Mouse (Mus musculus) urinary bladder, postnatal 10 days (tissue): Measurements from ENCODE around the gene Lamb3.

ENCODE experiments used
- DNase-seq: peaks from one replicate; pipeline ENCODE4 v3.0.0; 2022; ENCODE audit warnings: low spot score

Lamb3 gene

GRCm38 (mm10) chr1:193201383-193201778, 6.1 kb upstream of the Lamb3 start, which contains the start of gene Traf3ip3:
Gene Traf3ip3 (minus strand): TSS chr1:193201703.
- no peak for DNase-seq

- DNase-seq: no peak
Observed at GRCm38 (mm10) chr1:193203821-193204220, 3.7 kb upstream of the Lamb3 start.

GRCm38 (mm10) chr1:193205431-193205830, 2.1 kb upstream of the Lamb3 start:
- no peak for DNase-seq

- DNase-seq: no peak
Observed at GRCm38 (mm10) chr1:193208178-193208577, 679 bp downstream of the Lamb3 start.

- no peak for DNase-seq
Observed at GRCm38 (mm10) chr1:193211371-193211770, 3.9 kb downstream of the Lamb3 start.

GRCm38 (mm10) chr1:193214053-193214452, 6.6 kb downstream of the Lamb3 start:
- DNase-seq: no peak

- DNase-seq: no peak
Observed at GRCm38 (mm10) chr1:193216000-193216399, 8.5 kb downstream of the Lamb3 start.

- DNase-seq: no peak
Observed at GRCm38 (mm10) chr1:193220408-193220807, 12.9 kb downstream of the Lamb3 start.

GRCm38 (mm10) chr1:193225531-193225930, 18.0 kb downstream of the Lamb3 start:
- no peak for DNase-seq

GRCm38 (mm10) chr1:193226114-193226513, 18.6 kb downstream of the Lamb3 start:
- DNase-seq: no peak

- DNase-seq: no peak
Observed at GRCm38 (mm10) chr1:193226724-193227522, 19.4 kb downstream of the Lamb3 start.

- DNase-seq: no peak
Observed at GRCm38 (mm10) chr1:193227537-193227936, 20.0 kb downstream of the Lamb3 start.

GRCm38 (mm10) chr1:193229570-193229969, 22.1 kb downstream of the Lamb3 start:
- no peak for DNase-seq

- no peak for DNase-seq
Observed at GRCm38 (mm10) chr1:193230531-193230930, 23.0 kb downstream of the Lamb3 start.

GRCm38 (mm10) chr1:193230935-193231334, 23.4 kb downstream of the Lamb3 start:
- DNase-seq: no peak

- DNase-seq: no peak
Observed at GRCm38 (mm10) chr1:193232732-193233131, 25.2 kb downstream of the Lamb3 start.

- no peak for DNase-seq
Observed at GRCm38 (mm10) chr1:193234130-193234645, 26.7 kb downstream of the Lamb3 start.

- DNase-seq: no peak
Observed at GRCm38 (mm10) chr1:193234930-193235329, 27.4 kb downstream of the Lamb3 start.

GRCm38 (mm10) chr1:193238426-193238825, 30.9 kb downstream of the Lamb3 start:
- no peak for DNase-seq

- no peak for DNase-seq
Observed at GRCm38 (mm10) chr1:193241436-193241835, 33.9 kb downstream of the Lamb3 start.

GRCm38 (mm10) chr1:193242238-193242637, 34.7 kb downstream of the Lamb3 start:
- peak; percentile 36 for DNase-seq

- no peak for DNase-seq
Observed at GRCm38 (mm10) chr1:193242863-193243262, 35.4 kb downstream of the Lamb3 start.

- DNase-seq: no peak
Observed at GRCm38 (mm10) chr1:193243571-193244193, 36.2 kb downstream of the Lamb3 start.
